ENCODE assay signal across 17 mouse cellular contexts in genomic region chr13:63151028-63151738, GRCm38 (mm10).
DNase-seq lines count a peak whose midpoint lies in the region; ATAC-seq and TF ChIP-seq lines count a peak whose summit lies in the region.
"Had no signal": no experiment of that assay in that cellular context is flagged by ENCODE, and none has a peak within 500 bp of the region (broad histone marks: within the 10 kb centered on the region; RNA-seq: fewer than 3 reads in every experiment).

No protein-coding gene starts in this region.

- peaks cover 5 to 14% of the 10 kb centered on the region in 2 experiments for H3K4me1 ChIP-seq in heart, embryonic 14.5 days (ENCODE audit: control insufficient read depth in 2 of 2, insufficient read depth in 2 of 2, low read length in 2 of 2)
- H3K4me1 ChIP-seq: midbrain, embryonic 15.5 days had no signal

- intact Hi-C loops in heart, postnatal 14 days (cut with DNase I): no loop called here

- H3K36me3 ChIP-seq in heart, embryonic 14.5 days (ENCODE audit: control insufficient read depth, insufficient read depth, low read length): no peaks in the 10 kb centered on the region
- H3K36me3 ChIP-seq: hindbrain, embryonic 10.5 days; midbrain, embryonic 15.5 days had no signal

- no peak overlapping the region for H3K9ac ChIP-seq in heart, embryonic 14.5 days (ENCODE audit: low read length)
- H3K9ac ChIP-seq: forebrain, postnatal 0 days; midbrain, embryonic 15.5 days had no signal

- H3K27ac ChIP-seq in heart, embryonic 14.5 days (replicated peaks in 1 of 2; ENCODE audit: control insufficient read depth in 1 of 2, insufficient read depth in 1 of 2, low read depth in 2 of 2, low read length in 2 of 2): peak overlapping the region; percentile 40 to 45; a peak in 3 of 4 replicates
- H3K27ac ChIP-seq in layer of hippocampus, adult 2 months: no peak overlapping the region
- H3K27ac ChIP-seq: hindbrain, embryonic 10.5 days; macrophage; midbrain, embryonic 15.5 days had no signal

- no peak overlapping the region for H3K4me3 ChIP-seq in heart, embryonic 14.5 days (ENCODE audit: control insufficient read depth in 1 of 2, insufficient read depth in 1 of 2, low read depth in 1 of 2, low read length in 2 of 2)
- H3K4me3 ChIP-seq in layer of hippocampus, adult 2 months: no peak overlapping the region
- H3K4me3 ChIP-seq: hindbrain, embryonic 10.5 days; midbrain, embryonic 15.5 days had no signal

- no peaks in the 10 kb centered on the region for H3K9me3 ChIP-seq in heart, embryonic 14.5 days (ENCODE audit: control insufficient read depth, low read length)
- H3K9me3 ChIP-seq: hindbrain, embryonic 10.5 days; midbrain, embryonic 15.5 days had no signal

- WGBS in heart, embryonic 14.5 days: 50% methylated on average over 9 of the region's 9 CpGs

- H3K27me3 ChIP-seq in heart, embryonic 14.5 days (ENCODE audit: control insufficient read depth, insufficient read depth, low read length): no peaks in the 10 kb centered on the region
- H3K27me3 ChIP-seq: midbrain, embryonic 15.5 days had no signal

- DNase-seq in heart, adult 18-20 months: peak; percentile 39 to 55
- DNase-seq in heart, postnatal 14 days: no peak
- DNase-seq in R1 (ENCODE audit: low read depth, low spot score): peak; percentile 67
- DNase-seq in urinary bladder, adult 18-20 months (ENCODE audit: low spot score in 2 of 2): no peak
- no peak for DNase-seq in layer of hippocampus, adult 2 months (ENCODE audit: low spot score in 2 of 2)
- no peak for DNase-seq in T-cell, adult 2 months (ENCODE audit: low spot score)
- DNase-seq: adrenal gland, postnatal 14 days; cerebellum, adult 9-10 months; forebrain, postnatal 0 days; gastrocnemius, postnatal 14 days; liver; lung, adult 2 months had no signal

- no peak overlapping the region for H3K4me2 ChIP-seq in heart, embryonic 14.5 days (ENCODE audit: low read length)
- H3K4me2 ChIP-seq: midbrain, embryonic 15.5 days had no signal

- peak; percentile 64 for ATAC-seq in heart, embryonic 14.5 days (ENCODE audit: insufficient number of reproducible peaks, insufficient read depth, low FRiP score, low read depth)
- peak; percentile 16; the same call in 1 of the 2 replicates for ATAC-seq in megakaryocyte progenitor cell, adult 5-6 weeks (replicated peaks; ENCODE audit: poor library complexity)
- ATAC-seq: forebrain, postnatal 0 days; midbrain, embryonic 15.5 days had no signal

- TF ChIP-seq CTCF in layer of hippocampus, adult 2 months (conservative IDR thresholded peaks at IDR 0.05): no peak

Comparison
In these comparisons a context has a peak if more than half of its experiments do, and no peak if none do; other contexts are left out.
1. DNase-seq: peak in heart, adult 18-20 months (2 of 2) and R1 (single experiment); none in heart, postnatal 14 days (0 of 2), urinary bladder, adult 18-20 months (0 of 2), layer of hippocampus, adult 2 months (0 of 2) and T-cell, adult 2 months (single experiment).